Mouse (Mus musculus) lung, postnatal 4 days (tissue): ENCODE data around the gene Gal3st1.
A peak's percentile ranks its signal among the peaks of the same experiment; 100 is the strongest.
"Not testable (repeated sequence)": the region's sequence is repeated elsewhere in the genome, so short reads cannot be mapped to it uniquely, and the experiment has no call there.

ENCODE experiments used
- DNase-seq, 2 experiments: peaks; one replicate each; pipeline ENCODE4 v3.0.0; 2021

Gal3st1 gene

GRCm38 (mm10) chr11:3983863-3984745, 668 bp downstream of the Gal3st1 start:
- DNase-seq, result peak; percentile 18 to 54

- no peak for DNase-seq
Observed at GRCm38 (mm10) chr11:3989748-3990147, 6.3 kb downstream of the Gal3st1 start.

GRCm38 (mm10) chr11:3993132-3993531, 9.7 kb downstream of the Gal3st1 start:
- no peak for DNase-seq

GRCm38 (mm10) chr11:3993914-3994313, 10.5 kb downstream of the Gal3st1 start:
- no peak for DNase-seq

GRCm38 (mm10) chr11:3995511-3995910, 12.1 kb downstream of the Gal3st1 start:
- no peak for DNase-seq

- DNase-seq, result no peak
Observed at GRCm38 (mm10) chr11:3996840-3997239, 13.4 kb downstream of the Gal3st1 start.

GRCm38 (mm10) chr11:3997978-3998720, 14.7 kb downstream of the Gal3st1 start:
- DNase-seq, result peak in 1 of 2 experiments; percentile 15

- no peak for DNase-seq
Observed at GRCm38 (mm10) chr11:3999547-3999946, 16.1 kb downstream of the Gal3st1 start.

GRCm38 (mm10) chr11:4001603-4002002, 18.2 kb downstream of the Gal3st1 start:
- DNase-seq, result peak; percentile 68 to 81

GRCm38 (mm10) chr11:4005220-4005805, 21.9 kb downstream of the Gal3st1 start:
- no peak for DNase-seq

- no peak for DNase-seq
Observed at GRCm38 (mm10) chr11:4006462-4006861, 23.0 kb downstream of the Gal3st1 start.

GRCm38 (mm10) chr11:4012616-4013015, 29.2 kb downstream of the Gal3st1 start:
- no peak for DNase-seq

- DNase-seq, result not testable (repeated sequence)
Observed at GRCm38 (mm10) chr11:4015796-4016195, 32.4 kb downstream of the Gal3st1 start.

- DNase-seq, result not testable (repeated sequence)
Observed at GRCm38 (mm10) chr11:4022111-4022510, 38.7 kb downstream of the Gal3st1 start.

GRCm38 (mm10) chr11:4023321-4023720, 39.9 kb downstream of the Gal3st1 start:
- no peak for DNase-seq

- DNase-seq, result no peak
Observed at GRCm38 (mm10) chr11:4027066-4027465, 43.6 kb downstream of the Gal3st1 start.

GRCm38 (mm10) chr11:4027561-4028334, 44.3 kb downstream of the Gal3st1 start:
- no peak for DNase-seq

GRCm38 (mm10) chr11:4029343-4029742, 45.9 kb downstream of the Gal3st1 start:
- DNase-seq, result no peak

- peak; percentile 64 to 80 for DNase-seq
Observed at GRCm38 (mm10) chr11:4031126-4031941, 47.9 kb downstream of the Gal3st1 start, which contains the start of gene Sec14l4. TSS of gene Sec14l4 (plus strand) at chr11:4031462.

GRCm38 (mm10) chr11:4031961-4032360, 48.5 kb downstream of the Gal3st1 start:
- DNase-seq, result no peak

- no peak for DNase-seq
Observed at GRCm38 (mm10) chr11:4033471-4033870, 50.0 kb downstream of the Gal3st1 start.

- DNase-seq, result no peak
Observed at GRCm38 (mm10) chr11:4034169-4034568, 50.7 kb downstream of the Gal3st1 start.
